ENCODE assay signal across 15 mouse cellular contexts in the genomic region with DNA sequence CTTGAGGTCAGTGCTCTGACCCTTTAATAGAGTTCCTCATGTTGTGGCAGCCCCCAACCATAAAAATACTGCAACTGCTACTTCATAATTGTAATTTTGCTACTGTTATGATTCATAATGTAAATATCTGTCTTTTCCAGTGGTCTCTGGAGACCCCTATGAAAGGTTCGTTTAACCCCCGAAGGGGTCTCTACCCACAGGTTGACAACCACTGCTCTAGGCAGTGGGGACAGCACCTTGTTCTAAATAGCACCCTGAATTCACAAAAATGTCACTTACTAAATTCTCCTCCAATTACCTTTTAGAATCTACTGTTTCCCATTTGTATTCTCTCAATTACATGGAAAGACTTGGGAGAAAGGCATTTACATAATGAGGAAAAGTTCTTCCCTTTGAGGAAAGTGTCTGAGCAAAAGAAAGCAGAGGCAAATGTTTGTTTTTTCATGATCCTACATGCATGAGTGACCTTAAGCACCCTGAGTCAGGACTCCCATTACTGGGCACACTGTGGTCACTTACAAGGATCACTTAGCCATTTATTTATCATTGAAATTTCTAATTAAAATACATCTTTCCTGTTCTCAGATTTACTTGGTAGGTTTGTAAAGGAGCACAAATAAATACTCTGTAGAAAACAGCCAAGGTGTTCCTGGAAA.
"Had no signal": no experiment of that assay in that cellular context is flagged by ENCODE, and none has a peak within 500 bp of the region (broad histone marks: within the 10 kb centered on the region; RNA-seq: fewer than 3 reads in every experiment).

No protein-coding gene starts in this region.

- H3K9me3 ChIP-seq: megakaryocyte, embryonic 14.5 days; midbrain, embryonic 13.5 days; midbrain, embryonic 15.5 days; neural tube, embryonic 12.5 days; stomach, embryonic 15.5 days had no signal

- H3K27me3 ChIP-seq: megakaryocyte, embryonic 14.5 days; midbrain, embryonic 13.5 days; midbrain, embryonic 15.5 days; neural tube, embryonic 12.5 days; stomach, embryonic 15.5 days had no signal

- ATAC-seq: midbrain, embryonic 13.5 days; midbrain, embryonic 15.5 days had no signal

- H3K27ac ChIP-seq: midbrain, embryonic 13.5 days; midbrain, embryonic 15.5 days; neural tube, embryonic 12.5 days; stomach, embryonic 15.5 days; stomach, postnatal 0 days had no signal

- H3K9ac ChIP-seq: lung, embryonic 14.5 days; midbrain, embryonic 13.5 days; midbrain, embryonic 15.5 days; neural tube, embryonic 12.5 days; stomach, embryonic 15.5 days had no signal

- DNase-seq: lung, adult 18-20 months; lung, embryonic 14.5 days; lung, postnatal 10 days; lung, postnatal 4 days; right cerebral cortex, postnatal 14 days; thymus, adult 2 months; thymus, postnatal 25 days; thymus, postnatal 4 days had no signal

- H3K4me3 ChIP-seq: megakaryocyte, embryonic 14.5 days; midbrain, embryonic 13.5 days; midbrain, embryonic 15.5 days; neural tube, embryonic 12.5 days; stomach, embryonic 15.5 days had no signal

- H3K4me2 ChIP-seq: lung, embryonic 14.5 days; midbrain, embryonic 11.5 days; midbrain, embryonic 13.5 days; midbrain, embryonic 15.5 days; neural tube, embryonic 12.5 days; stomach, embryonic 15.5 days had no signal

- H3K36me3 ChIP-seq: midbrain, embryonic 13.5 days; midbrain, embryonic 15.5 days; neural tube, embryonic 12.5 days; stomach, embryonic 15.5 days had no signal
